Mouse (Mus musculus) E14TG2a.4 (cell line): ENCODE measurements around the gene Serpina6.

Experiments used
- H3K27me3 ChIP-seq: 2 replicates; pipeline ENCODE4 v1.6.1; 2014; ENCODE audit warnings: low read length, control low read depth; ENCODE audit not compliant: insufficient read depth
- H3K36me3 ChIP-seq: 2 replicates; pipeline ENCODE4 v1.6.1; 2014; ENCODE audit warnings: low read length, control low read depth; ENCODE audit not compliant: insufficient read depth
- H3K4me1 ChIP-seq: replicated peaks from 2 replicates; pipeline ENCODE4 v1.6.1; 2014; ENCODE audit warnings: low read depth, low read length, control low read depth
- H3K4me3 ChIP-seq: replicated peaks from 2 replicates; pipeline ENCODE4 v1.5.1; 2014; ENCODE audit warnings: mild to moderate bottlenecking, low read length
- H3K9me3 ChIP-seq: 2 replicates; pipeline ENCODE4 v1.6.1; 2014; ENCODE audit warnings: low read length, control low read depth
- CTCF ChIP-seq: conservative IDR thresholded peaks from 2 replicates; pipeline ENCODE4 v1.5.1; 2014; ENCODE audit warnings: low read length
- NANOG ChIP-seq: IDR thresholded peaks from 2 replicates; pipeline ENCODE4 v1.6.1; 2014; ENCODE audit warnings: borderline replicate concordance, low read length, mixed read lengths
- POU5F1 ChIP-seq: IDR thresholded peaks from 2 replicates; pipeline ENCODE4 v1.6.1; 2014; ENCODE audit warnings: low read length, borderline replicate concordance

Serpina6 gene

GRCm38 (mm10) chr12:103656848-103657626 lies at the start of gene Serpina6:
Serpina6 (minus strand) TSS chr12:103657212.
- H3K4me3 ChIP-seq = no peak within 1 kb of the TSS
- TF ChIP-seq CTCF (no peak), POU5F1 (no peak), NANOG (no peak)

GRCm38 (mm10) chr12:103706113-103706512 lies 49.1 kb upstream of the Serpina6 start:
- peaks cover 47% of the 10 kb centered on the region for H3K9me3 ChIP-seq
- H3K27me3 ChIP-seq = no peaks in the 10 kb centered on the region
- no peaks in the 10 kb centered on the region for H3K36me3 ChIP-seq
- no peaks in the 10 kb centered on the region for H3K4me1 ChIP-seq
- TF ChIP-seq POU5F1 = no peak
- TF ChIP-seq NANOG = no peak
- TF ChIP-seq CTCF = no peak
- H3K4me3 ChIP-seq = no peak overlapping the region

More at GRCm38 (mm10) chr12:103656848-103657626, at the start of gene Serpina6:
- Histone ChIP-seq H3K4me1 (no peaks in the 10 kb centered on the region), H3K27me3 (no peaks in the 10 kb centered on the region), H3K36me3 (no peaks in the 10 kb centered on the region), H3K9me3 (no peaks in the 10 kb centered on the region)

DNA sequence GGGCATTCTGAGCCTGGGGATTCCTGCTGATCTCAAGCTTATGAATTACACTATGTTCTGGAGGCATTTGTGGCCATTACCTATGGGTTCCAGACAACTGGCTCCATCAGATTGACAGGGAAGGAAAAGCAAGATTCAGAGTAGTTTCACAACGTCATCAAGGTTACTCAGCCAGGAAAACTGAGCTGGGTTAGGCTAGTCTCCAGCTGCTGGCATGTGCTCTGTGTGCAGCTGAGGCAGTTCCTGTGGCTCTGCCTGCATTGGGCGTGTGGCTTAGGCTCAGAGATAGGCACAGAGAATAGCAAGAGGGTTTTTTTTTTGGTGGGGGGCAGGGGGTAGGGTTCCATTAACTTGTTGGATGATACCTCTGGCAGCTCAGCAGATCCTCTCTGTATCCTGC lies 48.5 kb upstream of the Serpina6 start:
- TF ChIP-seq NANOG (no peak), POU5F1 (no peak), CTCF (no peak)
- Histone ChIP-seq H3K9me3 (peaks cover 49% of the 10 kb centered on the region), H3K27me3 (no peaks in the 10 kb centered on the region), H3K4me3 (no peak overlapping the region), H3K36me3 (no peaks in the 10 kb centered on the region), H3K4me1 (no peaks in the 10 kb centered on the region)

DNA sequence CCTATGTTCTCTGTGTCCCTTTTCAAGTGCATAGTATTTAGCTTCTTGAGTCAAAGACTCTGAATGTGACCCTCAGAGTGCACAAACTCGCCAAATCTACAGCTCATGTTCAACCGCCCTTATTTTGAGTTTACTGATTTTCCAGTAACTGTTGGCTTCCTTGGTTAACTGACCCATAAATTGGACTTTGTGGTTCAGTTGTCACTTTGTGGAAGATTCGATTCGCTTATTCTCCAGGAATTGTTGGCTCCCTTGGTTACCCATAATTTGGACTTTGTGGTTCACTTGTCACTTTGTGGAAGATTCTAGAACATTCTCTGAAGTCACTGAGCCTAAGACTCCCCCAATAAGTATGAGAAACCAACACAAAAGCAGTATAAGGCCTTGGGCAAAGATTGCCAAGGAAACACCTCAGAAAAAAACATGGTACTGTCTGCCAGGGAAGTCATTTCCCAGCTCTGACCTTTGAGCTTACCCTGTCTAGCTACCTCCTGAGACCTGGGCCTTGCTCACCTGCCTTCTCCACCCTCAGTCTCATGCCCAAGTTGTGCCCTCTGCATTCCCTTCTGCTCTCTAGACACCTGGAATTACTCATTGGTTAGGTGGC lies 43.2 kb upstream of the Serpina6 start:
- no peak overlapping the region for H3K4me3 ChIP-seq
- TF ChIP-seq NANOG (no peak), POU5F1 (no peak), CTCF (no peak)

DNA sequence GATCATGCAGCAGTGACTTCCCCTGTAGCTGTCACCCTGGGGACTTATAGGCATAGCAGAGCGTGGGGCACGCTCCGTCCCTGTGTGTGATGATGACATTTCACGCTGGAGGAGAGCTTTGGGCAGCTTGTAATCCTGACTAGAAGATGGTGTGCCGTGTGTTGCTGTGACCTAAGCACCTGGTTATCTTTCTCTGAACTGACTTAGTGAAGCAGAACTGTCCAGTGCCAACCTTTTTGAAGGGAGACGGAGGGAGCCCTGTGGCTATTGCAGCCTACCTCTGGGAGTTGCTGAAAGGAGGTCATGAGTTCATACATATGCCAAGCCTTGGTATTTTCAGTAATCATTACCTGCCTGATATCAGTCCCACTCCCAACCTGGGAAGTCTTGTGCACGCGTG lies 38.4 kb upstream of the Serpina6 start, which contains the start of gene Serpina1f:
Gene Serpina1f, minus strand, starts transcription at position 101 of the 400 bp plus-strand sequence.
- Histone ChIP-seq H3K4me1 (no peaks in the 10 kb centered on the region), H3K27me3 (no peaks in the 10 kb centered on the region), H3K36me3 (no peaks in the 10 kb centered on the region), H3K4me3 (no peak within 1 kb of the TSS), H3K9me3 (peaks cover 1% of the 10 kb centered on the region; the same call in 1 of the 2 replicates)
- TF ChIP-seq NANOG (no peak), CTCF (no peak), POU5F1 (no peak)

More for the DNA sequence above, 43.2 kb upstream of the Serpina6 start:
- no peaks in the 10 kb centered on the region for H3K36me3 ChIP-seq
- no peaks in the 10 kb centered on the region for H3K27me3 ChIP-seq
- H3K9me3 ChIP-seq = peaks cover 36% of the 10 kb centered on the region
- no peaks in the 10 kb centered on the region for H3K4me1 ChIP-seq

DNA sequence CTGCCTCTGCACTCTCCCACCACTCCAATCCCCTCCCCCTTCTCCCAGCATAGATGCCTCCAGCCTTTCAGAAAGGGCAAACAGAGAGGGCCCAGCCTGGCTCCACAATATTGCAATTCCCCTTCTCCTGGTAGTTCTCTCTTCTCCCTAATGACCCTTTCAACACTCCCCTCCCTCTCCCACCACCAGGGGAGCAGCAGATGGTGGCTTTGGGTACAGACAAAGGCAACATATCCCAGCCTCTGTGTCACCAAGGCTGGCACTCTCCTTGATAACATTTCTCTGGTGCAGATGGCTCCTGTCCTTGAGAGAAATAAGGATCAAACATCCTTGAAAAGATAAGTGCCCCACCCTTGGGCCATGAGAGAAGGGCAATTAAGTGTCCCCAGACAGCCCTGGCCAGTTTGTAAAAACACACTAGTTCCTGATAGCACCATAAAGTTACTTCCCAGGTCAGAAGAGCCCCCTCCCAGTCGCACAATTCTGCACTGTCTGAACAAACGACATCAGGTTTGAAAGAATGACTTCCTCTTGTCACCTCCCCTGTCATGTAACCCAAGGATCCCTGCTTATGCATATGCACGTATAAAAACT lies 31.3 kb upstream of the Serpina6 start:
- TF ChIP-seq NANOG (no peak), POU5F1 (no peak), CTCF (no peak)
- no peaks in the 10 kb centered on the region for H3K36me3 ChIP-seq
- H3K9me3 ChIP-seq = peaks cover 22% of the 10 kb centered on the region
- H3K4me3 ChIP-seq = no peak overlapping the region
- H3K4me1 ChIP-seq = no peaks in the 10 kb centered on the region
- H3K27me3 ChIP-seq = no peaks in the 10 kb centered on the region

GRCm38 (mm10) chr12:103687021-103687420 lies 30.0 kb upstream of the Serpina6 start:
- TF ChIP-seq CTCF = no peak
- no peak for TF ChIP-seq POU5F1
- no peak for TF ChIP-seq NANOG
- Histone ChIP-seq H3K36me3 (no peaks in the 10 kb centered on the region), H3K4me1 (no peaks in the 10 kb centered on the region)

GRCm38 (mm10) chr12:103686050-103686449 lies 29.0 kb upstream of the Serpina6 start:
- no peaks in the 10 kb centered on the region for H3K27me3 ChIP-seq
- no peak overlapping the region for H3K4me3 ChIP-seq
- H3K4me1 ChIP-seq = no peaks in the 10 kb centered on the region
- H3K9me3 ChIP-seq = peaks cover 22% of the 10 kb centered on the region
- TF ChIP-seq CTCF (no peak), POU5F1 (no peak), NANOG (no peak)
- H3K36me3 ChIP-seq = no peaks in the 10 kb centered on the region

More at GRCm38 (mm10) chr12:103687021-103687420, 30.0 kb upstream of the Serpina6 start:
- peaks cover 22% of the 10 kb centered on the region for H3K9me3 ChIP-seq
- no peaks in the 10 kb centered on the region for H3K27me3 ChIP-seq
- no peak overlapping the region for H3K4me3 ChIP-seq
